Mouse (Mus musculus) liver, postnatal 0 days (tissue): ENCODE results near the gene Olfr1279.

Source experiments
- CTCF ChIP-seq: sonication (generic); IDR thresholded peaks from 2 replicates; pipeline ENCODE4 v1.5.1; 2016; ENCODE audit warnings: antibody characterized with exemption, low read depth
- EP300 ChIP-seq: IDR thresholded peaks from 2 replicates; pipeline ENCODE4 v1.6.1; 2016; ENCODE audit warnings: antibody characterized with exemption, low read depth, mild to moderate bottlenecking

DNA sequence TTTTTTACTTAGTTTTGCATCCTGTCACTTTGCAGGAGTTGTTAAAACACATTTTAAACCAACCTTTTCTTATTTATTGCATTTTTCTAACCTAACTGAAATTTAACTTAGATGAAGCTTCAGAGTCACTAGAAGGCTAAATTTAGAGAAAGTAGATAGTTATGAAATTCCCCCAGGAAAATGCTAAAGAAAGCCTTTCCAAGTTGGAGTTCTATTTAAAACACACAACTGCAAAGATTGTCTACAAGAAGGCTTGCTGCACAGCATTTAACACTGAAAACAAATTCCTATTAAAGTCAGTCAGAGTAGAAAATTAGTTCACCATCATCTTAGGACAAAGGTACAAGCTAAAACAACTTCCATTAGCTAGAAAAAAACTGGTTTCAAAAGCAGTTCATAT, at the start of gene Olfr1279:
- no peak for TF ChIP-seq CTCF
- no peak for TF ChIP-seq EP300
